Mouse (Mus musculus): ENCODE measurements around the gene Znfx1.
"Not testable (repeated sequence)": the region's sequence is repeated elsewhere in the genome, so short reads cannot be mapped to it uniquely, and the experiment has no call there.

The Znfx1 gene

GRCm38 (mm10) chr2:167053127-167053844, 9.5 kb downstream of the Znfx1 start:
- DNase-seq (ENCODE audit: low read depth) = no peak

DNA sequence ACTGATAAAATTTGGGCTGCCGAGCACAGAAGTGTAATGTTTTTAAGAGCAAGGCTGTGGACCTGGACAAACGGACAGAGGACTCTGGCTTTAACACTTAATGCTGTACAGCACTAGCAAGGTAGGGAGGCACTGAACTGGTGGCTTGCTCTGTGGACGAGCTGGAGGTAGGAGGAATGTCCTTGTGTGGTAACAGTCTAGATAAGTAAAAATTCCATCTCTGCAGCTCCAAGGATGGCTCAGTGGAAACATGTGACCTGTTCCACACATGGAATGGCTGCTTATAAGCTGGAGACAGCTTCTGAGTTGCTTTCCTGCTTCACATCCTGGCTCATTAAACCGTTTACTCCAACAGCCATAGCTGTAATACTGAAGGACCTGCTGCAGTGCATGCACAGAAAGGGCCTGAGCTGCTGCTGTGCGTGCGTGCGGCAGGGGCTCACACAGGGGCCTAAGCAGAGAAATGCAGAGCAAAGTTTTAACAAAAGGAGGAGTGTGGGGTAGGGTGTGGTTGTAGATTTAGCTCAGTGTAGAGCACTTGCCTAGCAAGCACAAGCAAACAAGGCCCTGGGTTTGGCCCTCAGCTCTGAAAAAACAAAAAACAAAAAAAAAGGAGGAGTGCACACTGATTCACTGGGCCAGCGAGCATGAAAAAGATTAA, 14.0 kb downstream of the Znfx1 start:
- no peak for DNase-seq (ENCODE audit: low read depth)

- no peak for DNase-seq (ENCODE audit: low read depth)
Measured at GRCm38 (mm10) chr2:167048223-167048622, 14.6 kb downstream of the Znfx1 start.

DNA sequence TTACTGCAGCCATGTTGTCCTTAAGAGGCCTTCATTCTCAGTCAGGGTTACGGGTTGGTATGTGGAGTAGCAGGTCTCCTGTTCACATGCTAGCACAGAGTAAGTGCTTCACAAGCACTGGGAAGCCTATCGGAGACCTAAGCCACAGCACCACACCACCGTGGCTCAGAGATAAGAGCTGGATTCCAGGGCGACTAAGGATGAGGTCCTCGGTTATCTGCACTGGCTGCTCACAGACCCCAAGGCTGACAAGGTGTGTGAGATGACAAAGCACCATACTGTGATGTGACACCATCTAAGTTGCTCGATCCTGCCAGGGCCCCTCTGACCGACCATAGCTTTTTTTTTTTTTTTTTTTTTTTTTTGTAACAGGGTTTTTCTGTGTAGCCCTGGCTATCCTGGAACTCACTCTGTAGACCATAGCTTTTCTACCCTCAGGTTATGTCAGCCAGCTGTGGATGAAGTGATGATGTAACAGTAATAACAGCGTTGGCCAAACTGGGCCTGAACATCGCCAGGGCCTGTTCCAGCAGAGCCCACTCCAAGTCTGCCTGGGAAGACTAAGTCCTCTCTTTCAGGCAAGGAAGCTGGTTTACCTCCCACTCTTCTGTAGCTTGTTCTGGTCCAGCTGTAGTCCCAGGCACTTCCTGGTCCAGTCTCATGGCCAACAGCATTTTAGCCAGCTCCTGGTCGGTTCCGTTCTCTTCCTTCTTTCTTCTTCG, 19.3 kb downstream of the Znfx1 start:
- DNase-seq (ENCODE audit: low read depth) = no peak

GRCm38 (mm10) chr2:167039386-167039785, 23.4 kb downstream of the Znfx1 start:
- DNase-seq (ENCODE audit: low read depth) = no peak

DNA sequence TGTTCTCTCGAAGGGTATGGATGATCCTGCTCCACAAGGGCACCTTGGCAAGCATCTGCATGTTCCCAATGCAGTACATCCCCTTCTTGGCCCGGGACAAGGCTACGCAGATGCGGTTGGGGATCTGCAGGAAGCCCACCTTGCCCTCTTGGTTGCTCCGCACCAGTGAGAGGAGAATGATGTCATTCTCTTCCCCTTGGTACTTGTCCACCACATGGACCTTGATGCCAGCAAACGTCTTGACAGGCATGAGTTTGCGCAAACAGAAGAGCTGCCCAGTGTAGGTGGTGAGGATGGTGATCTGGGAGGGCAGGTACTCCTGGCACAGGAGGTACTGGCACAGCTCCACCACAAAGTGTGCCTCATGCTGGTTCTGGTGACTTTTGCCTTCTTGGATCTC, 24.1 kb downstream of the Znfx1 start:
- DNase-seq (ENCODE audit: low read depth) = no peak

DNA sequence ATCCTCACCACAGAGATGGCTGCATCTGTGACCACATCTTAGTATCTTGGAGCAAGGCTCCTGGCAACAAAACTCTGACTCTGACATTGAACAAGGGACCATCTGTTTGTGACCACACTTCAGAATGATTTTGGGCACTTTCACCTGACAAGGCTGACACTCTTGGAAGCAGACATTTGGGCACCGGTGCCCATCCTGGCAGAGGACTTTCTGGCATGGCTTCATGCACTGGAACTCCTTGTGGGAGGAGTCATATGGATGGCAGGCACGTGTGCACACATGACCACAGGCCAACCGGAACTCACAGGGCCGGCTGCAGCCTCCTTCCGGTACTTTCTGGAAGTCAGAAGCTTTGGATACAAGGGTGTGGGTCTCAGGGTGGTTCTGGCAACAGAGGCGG, 24.5 kb downstream of the Znfx1 start:
- DNase-seq (ENCODE audit: low read depth) = no peak

DNA sequence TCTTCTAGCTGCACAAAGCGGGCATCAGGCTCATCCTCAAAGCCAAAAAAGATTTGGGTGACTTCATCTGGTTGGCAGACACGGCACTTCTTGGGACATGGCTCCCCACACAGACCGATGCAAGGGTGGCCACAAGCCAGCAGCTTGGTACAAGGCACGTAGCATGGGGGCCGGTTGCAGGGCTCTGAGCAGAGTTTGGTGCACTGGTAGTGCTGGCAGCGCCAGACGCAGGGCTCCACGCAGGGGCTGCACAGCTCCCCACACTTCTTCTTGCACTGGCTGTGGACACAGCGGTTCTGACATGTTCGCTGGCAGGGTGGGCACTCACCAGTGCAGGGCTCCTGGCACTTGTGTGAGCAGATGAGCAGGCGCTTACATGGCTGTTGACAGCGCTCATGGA, 25.1 kb downstream of the Znfx1 start:
- no peak for DNase-seq (ENCODE audit: low read depth)

DNA sequence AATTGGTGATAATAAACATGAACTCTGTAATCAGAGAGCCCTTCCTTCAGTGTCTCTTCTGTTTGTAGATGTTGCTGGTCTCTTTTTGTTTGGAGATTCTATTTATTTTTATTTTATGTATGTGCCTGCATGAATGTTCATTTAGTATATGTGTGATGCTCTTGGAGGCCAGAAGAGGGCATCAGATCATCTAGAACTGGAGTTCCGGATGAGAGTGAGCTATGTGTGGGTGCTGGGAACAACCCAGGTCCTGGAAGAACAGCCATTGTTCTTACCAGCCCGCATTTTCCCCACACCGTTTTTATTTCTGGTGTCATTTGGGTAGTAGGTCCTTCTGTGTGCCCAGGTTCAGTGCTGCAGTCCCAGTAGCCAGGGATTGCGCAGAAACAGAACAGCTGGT, 32.3 kb downstream of the Znfx1 start:
- DNase-seq (ENCODE audit: low read depth) = no peak

DNA sequence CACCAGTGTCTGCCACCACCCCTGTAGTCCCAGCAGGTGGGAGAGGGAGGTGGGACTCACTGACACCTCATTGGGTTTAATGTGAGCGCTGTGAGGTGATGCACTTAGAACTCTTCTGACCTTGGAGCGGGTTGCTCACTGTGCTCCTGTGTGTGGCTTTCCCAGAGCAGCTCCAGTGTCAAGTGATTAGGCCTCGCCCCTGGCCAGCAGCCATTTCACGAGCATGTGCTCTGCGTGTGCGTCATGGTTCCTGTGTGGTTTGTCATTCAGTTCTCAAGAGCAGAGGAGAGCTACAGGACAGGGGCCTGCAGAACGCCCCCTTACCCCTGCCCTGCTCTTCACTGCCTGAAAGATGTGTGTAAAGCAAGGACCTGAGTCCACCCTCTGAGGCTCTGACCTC, 34.3 kb downstream of the Znfx1 start:
- peak; percentile 38 for DNase-seq (ENCODE audit: low read depth)

GRCm38 (mm10) chr2:167019396-167019795, 43.4 kb downstream of the Znfx1 start:
- no peak for DNase-seq (ENCODE audit: low read depth)

GRCm38 (mm10) chr2:167015382-167015718, 47.5 kb downstream of the Znfx1 start:
- DNase-seq (ENCODE audit: low read depth) = no peak

DNA sequence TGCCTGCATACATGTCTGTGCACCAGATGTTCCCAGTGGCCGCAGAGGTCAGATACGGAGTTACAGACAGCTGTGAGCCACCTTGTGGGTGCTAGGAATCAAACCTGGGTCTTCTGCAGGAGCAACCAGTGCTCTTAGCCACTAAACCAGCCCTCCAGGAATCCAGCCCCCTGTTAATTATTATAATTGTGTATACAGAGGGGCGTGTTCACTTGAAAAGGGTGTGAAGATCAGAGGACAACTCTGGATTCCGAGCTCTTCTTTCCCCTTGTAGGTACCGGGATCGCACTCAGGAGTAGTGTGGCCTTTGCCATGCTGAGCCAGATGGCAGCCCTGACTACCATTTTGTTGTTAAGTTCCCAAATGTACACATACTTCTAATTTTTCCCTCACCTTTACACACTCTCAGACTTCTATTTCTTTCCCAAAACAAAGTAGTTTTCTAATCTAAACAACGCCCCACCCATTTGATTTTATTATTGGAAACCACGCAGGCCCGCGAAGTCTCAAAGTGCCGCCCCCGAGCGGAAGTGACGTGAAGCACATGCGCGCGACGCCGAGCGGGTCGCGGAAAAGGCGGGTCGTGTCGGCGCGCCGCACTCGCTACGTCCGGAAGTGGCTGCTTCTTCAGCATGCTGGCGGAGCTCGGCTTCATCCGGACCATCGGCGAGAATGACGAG, 48.0 kb downstream of the Znfx1 start, which contains the start of gene Ddx27:
TSS of gene Ddx27 (plus strand) at position 492 of the 680 bp plus-strand sequence.
- DNase-seq (ENCODE audit: low read depth) = peak; percentile 96

- DNase-seq (ENCODE audit: low read depth) = no peak
Measured at GRCm38 (mm10) chr2:167010546-167010945, 52.3 kb downstream of the Znfx1 start.

DNA sequence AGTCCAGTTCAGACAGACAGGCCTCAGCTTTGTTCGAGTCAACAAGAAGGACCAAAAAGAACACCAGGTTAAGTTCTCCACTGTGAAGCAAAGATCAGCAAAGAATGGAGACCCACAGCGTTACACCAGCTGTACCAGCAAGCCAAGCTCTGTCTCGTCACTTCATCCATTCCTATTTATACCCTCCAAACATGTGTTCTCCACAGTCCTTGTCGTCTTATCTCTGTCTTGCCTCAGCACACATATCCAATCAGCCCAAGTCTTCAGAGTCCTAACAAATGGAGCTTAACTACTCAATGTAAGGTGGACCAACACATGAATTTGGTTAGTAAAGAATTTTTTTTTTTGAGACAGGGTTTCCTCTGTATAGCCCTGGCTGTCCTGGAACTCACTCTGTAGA, 53.3 kb downstream of the Znfx1 start:
- DNase-seq (ENCODE audit: low read depth) = no peak

- not testable (repeated sequence) for DNase-seq (ENCODE audit: low read depth)
Measured at GRCm38 (mm10) chr2:167007565-167007964, 55.2 kb downstream of the Znfx1 start.

GRCm38 (mm10) chr2:167007001-167007491, 55.8 kb downstream of the Znfx1 start:
- DNase-seq (ENCODE audit: low read depth) = no peak

- no peak for DNase-seq (ENCODE audit: low read depth)
Measured at GRCm38 (mm10) chr2:167006355-167006754, 56.5 kb downstream of the Znfx1 start.

DNA sequence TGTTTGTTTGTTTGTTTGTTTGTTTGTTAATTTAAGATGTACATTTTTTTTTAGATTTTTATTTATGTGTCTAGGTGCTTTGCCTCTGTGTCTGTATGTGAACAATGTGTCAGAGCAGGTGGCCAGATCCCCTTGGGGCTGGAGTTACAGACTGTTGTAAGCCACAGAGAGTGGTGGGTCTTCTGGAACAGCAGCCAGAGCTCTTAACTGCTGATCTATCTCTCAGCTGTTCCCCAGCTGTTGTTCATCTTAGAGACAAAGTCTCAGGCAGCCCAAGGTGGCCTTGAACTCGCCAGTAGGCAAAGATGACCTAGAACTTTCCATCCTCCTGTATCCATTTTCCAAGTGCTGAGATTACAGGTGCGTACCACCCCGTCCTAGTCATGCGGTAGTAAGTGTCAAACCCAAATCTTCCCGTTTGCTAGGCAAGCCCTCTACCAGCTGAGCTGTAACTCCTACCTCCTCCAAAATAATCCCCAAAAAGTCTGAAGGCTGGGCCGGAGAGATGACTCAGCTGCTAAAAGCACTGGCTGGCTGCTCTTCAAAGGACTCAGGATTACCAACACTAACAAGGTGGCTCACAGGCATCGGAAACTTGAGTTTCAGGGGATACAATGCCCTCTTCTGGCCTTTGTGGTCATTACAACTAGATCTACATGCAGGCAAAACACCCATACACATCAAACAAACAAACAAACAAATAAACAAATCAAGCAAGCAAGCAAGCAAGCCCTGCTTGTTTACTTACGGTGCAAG, 58.5 kb downstream of the Znfx1 start:
- DNase-seq (ENCODE audit: low read depth) = peak; percentile 89

DNA sequence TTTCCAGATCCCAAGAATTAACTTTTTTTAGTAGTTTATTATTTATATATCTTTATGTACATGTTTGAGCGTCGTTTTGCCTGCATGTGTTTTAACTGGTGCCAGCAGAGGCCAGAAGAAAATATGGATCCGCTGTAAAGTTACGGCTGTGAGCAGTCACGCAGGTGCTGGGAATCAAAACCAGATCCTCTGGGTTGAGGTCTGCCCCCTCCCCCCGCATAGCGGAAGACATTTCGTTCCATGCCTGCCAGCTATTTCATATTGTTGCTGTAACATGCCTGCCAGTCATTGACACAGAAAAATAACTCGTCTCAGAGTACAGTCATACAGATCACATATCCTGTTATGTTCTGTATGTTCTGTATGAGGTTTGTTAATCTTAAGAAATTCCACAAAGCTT, 61.3 kb downstream of the Znfx1 start:
- peak; percentile 70 for DNase-seq (ENCODE audit: low read depth)

- DNase-seq (ENCODE audit: low read depth) = no peak
Measured at GRCm38 (mm10) chr2:166996533-166996894, 66.3 kb downstream of the Znfx1 start.
